Mouse (Mus musculus) neutrophil, adult 5-6 weeks (primary cell): ENCODE measurements around the gene Susd1. TPM values are rescaled to one million over a fixed set of nuclear protein-coding genes. Genes with fewer than 3 reads are reported as not detected.

Experiments
- ATAC-seq: fragments of 151-379, 151-347 bp; 2 replicates; pipeline ENCODE4 v1.8.0; 2017; ENCODE audit warnings: mild to moderate bottlenecking, moderate TSS enrichment; ENCODE audit not compliant: insufficient number of reproducible peaks, poor library complexity, low FRiP score, severe bottlenecking; ENCODE audit errors: extremely low read depth
- total RNA-seq: library from RNA; stranded (forward); fragments of 200-1000 nt; gene quantifications from 2 replicates; pipeline ENCODE4 v1.2.3, GENCODE M21; 2017

Gene Susd1
- total RNA-seq, 1 experiment from 2014 or later = 111 TPM

DNA sequence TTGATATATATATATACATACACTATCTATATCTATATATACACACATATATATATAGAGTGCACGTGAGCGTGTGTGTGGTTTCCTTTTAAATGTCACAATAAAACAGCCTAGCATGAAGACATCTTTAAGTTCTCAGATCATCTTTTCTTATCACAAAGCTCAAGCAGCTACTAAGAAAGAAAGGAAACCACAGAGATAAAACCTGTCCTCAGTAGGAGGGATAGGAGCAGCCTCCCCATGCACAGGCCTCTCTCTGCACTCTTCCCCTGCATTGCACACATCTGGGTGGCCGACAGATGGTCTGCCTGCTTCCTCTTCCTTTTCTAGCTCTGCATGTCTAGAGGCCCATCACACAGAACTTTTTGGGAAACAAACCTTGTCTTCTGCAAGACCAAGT lies 162.9 kb downstream of the Susd1 start:
- peak; percentile 55; the same call in 1 of the 2 replicates for ATAC-seq

DNA sequence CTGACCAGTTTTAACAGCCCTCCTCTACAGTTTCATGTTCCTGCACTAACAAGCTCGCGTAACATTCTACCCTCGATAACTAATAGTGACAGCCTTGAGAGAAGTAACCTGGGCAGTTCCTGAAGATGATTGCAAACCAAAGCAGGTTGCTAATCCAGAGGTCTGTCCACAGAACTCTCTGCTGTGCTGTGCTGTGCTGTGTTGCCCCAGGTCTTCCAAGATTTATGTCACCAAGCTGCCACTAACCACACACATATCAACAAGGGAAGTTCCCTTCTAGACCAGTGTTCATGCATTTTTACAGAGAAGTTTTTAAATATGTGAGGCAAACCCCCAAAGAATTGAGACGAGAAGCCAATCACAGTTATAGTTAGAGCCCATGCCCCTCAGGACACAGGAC lies 164.3 kb downstream of the Susd1 start:
- no peak for ATAC-seq

DNA sequence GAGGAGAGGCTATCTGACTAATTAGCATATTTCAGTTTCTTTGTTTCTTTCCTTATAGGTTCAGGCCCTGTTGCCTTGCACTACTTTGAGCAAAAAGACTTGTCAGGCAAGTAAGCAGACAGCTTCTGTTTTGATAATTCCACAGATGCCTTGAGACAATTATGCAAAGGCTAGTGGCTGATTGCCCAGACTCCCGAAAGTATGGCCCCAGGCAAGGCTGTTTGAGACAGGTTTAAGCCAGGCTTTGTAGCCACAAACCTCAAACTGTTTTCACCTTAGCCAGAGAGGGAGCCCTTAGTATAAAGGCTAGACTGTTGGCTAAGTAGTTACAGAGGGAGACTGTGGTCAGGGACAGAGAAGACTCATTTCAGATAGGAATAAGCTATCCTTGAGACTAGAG lies 165.1 kb downstream of the Susd1 start:
- no peak for ATAC-seq

DNA sequence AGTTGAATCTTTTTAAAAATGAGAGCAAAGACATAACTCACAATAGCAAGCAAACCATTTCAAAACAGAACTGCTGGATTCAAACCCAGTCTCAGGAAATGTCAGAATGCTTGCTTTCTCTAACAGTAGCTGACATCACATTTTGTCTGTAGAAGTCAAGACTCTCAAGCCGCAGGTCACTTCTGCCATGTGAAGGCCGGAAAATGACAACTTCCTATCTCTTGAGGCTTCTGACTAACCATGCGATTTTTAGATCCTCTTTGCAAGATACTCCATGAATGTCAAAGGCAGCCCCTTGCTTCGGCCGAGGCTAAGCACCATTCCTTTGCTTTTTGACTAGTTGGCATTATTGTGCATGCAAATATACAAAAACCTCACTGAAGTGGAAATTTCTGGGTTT lies 172.8 kb downstream of the Susd1 start:
- peak; percentile 20; the same call in 1 of the 2 replicates for ATAC-seq

DNA sequence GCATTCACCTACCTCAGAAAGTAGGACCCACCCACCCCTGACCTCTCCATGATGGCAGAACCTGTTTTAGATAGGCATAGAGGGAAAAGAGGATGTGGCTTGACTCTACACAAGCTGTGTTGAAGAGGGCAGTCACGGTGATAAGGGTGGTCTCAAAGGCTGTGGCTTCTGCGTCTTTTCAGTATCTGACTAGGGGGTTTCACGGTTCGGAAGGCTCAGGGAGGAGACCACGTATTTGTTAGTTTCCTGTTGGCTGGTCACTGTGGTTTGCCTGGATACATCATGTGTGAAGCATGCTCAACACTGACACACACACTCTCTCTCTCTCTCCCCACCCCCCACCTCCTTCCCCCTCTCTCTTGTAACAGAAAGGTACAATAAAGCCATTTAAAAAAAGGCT lies 173.3 kb downstream of the Susd1 start:
- 0 out of 2 replicates have a peak, but pooled peaks have one; percentile 11 for ATAC-seq

Other genes with a start within 250 kb of the Susd1 start
- gene Ugcg, start 249.4 kb downstream of the Susd1 start, total RNA-seq = 105 and 120 TPM in 2 replicates
- 319 and 353 TPM in 2 replicates for gene Ptbp3, start 110.7 kb upstream of the Susd1 start, total RNA-seq
- 17.7 and 19.1 TPM in 2 replicates for gene Hsdl2, start 142.9 kb upstream of the Susd1 start, total RNA-seq
- gene E130308A19Rik, start 187.6 kb upstream of the Susd1 start, total RNA-seq = 3.7 and 5.2 TPM in 2 replicates